Mouse (Mus musculus): ENCODE measurements around the gene Dok5.

Gene Dok5

GRCm38 (mm10) chr2:170738446-170738845, 6.8 kb downstream of the Dok5 start:
- DNase-seq (ENCODE audit: low spot score in 2 of 2), result peak in 1 of 2 experiments; percentile 36

DNA sequence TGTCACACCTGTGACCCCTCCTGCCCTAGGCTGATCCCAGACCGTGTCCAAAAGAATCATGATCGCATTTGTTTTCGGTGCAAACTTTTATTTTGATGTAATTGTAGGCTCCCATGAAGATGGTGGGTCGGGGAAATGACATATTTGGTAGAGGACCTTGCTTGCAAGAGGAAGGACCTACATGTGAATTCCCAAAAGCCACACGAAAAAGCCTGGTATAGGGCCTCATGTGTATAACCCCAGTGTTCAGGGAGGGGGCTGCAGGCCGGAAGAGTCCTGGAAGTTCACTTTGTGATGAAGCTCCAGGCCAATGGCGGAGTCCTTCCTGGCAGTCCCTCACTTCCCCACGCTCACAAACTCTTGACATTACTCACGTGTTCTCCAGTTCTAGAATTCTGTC, 7.3 kb downstream of the Dok5 start:
- no peak for DNase-seq (ENCODE audit: low spot score in 2 of 2)

- no peak for DNase-seq (ENCODE audit: low spot score in 2 of 2)
Observed at GRCm38 (mm10) chr2:170739713-170740365, 8.2 kb downstream of the Dok5 start.

GRCm38 (mm10) chr2:170743521-170743920, 11.9 kb downstream of the Dok5 start:
- DNase-seq (ENCODE audit: low spot score in 2 of 2), result no peak

- DNase-seq (ENCODE audit: low spot score in 2 of 2), result no peak
Observed at GRCm38 (mm10) chr2:170748901-170749300, 17.3 kb downstream of the Dok5 start.

GRCm38 (mm10) chr2:170752191-170752850, 20.7 kb downstream of the Dok5 start:
- no peak for DNase-seq (ENCODE audit: low spot score in 2 of 2)

- no peak for DNase-seq (ENCODE audit: low spot score in 2 of 2)
Observed at GRCm38 (mm10) chr2:170755817-170756216, 24.2 kb downstream of the Dok5 start.

DNA sequence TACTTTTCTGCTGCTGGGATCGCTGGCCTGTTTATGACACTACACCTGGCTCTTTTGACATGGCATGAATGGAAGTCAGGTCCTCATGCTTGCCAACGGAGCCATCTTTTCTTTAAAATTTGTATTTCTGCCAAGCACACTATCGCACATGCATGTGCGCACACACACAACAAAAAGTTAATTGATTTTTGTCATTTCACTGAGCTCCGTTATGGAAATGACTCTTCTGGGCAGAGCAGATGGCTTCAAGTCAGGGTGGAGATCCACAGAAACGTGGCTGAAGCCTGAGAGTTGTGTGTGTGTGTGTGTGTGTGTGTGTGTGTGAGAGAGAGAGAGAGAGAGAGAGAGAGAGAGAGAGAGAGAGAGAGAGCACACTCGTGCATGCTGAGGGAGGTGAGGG, 25.1 kb downstream of the Dok5 start:
- no peak for DNase-seq (ENCODE audit: low spot score in 2 of 2)

DNA sequence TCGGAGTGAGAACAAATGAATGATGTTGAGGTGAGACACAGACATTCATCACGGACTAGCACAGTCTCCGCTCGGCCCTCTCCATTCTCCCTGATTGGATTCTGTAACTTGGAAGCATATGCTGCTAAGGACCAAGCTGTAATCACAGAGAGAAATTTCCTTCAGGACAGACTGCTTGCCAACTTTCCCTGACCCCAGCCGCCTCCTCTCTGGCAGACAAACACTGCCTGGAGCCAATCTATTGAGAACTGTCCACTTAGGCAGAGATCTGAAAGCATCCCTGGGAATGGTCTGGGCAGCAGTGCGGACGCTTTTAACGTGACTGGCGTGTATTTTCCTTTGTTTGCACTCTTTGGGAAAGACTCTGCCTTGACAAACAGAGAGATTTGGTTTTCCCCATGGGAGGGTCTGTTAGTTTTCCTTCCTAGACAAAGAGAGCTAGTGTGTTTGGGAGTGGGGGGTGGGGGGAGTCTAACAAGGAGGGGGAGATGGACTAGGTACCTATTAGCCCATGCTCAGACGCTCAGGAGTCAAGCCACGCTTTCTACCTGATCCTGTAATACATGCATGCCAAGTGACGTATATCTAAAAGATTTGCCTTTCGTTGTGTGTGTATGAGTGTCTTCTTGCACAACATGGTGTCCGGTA, 25.7 kb downstream of the Dok5 start:
- no peak for DNase-seq (ENCODE audit: low spot score in 2 of 2)

GRCm38 (mm10) chr2:170758201-170758600, 26.6 kb downstream of the Dok5 start:
- no peak for DNase-seq (ENCODE audit: low spot score in 2 of 2)

DNA sequence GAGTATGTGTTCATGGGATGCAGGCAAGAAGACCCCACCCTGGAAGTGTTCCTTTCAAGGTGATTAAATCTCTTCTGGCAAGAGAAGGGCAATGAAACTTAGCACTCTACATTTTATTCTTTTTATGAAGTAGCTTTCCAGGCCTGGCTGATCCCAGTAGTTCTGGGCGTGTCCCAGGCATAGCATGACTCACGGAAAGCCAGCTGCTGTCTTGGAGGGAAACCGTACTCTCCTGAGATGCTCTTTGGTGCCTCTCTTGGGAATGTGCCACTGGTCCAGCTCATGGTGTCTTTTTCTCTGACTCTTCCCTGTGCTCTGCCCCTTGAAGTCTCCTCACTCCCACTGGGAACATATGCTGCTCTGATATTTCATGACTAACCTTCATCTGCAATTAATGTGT, 33.1 kb downstream of the Dok5 start:
- no peak for DNase-seq (ENCODE audit: low spot score in 2 of 2)

- DNase-seq (ENCODE audit: low spot score in 2 of 2), result peak in 1 of 2 experiments; percentile 25
Observed at GRCm38 (mm10) chr2:170767243-170767642, 35.6 kb downstream of the Dok5 start.

- no peak for DNase-seq (ENCODE audit: low spot score in 2 of 2)
Observed at GRCm38 (mm10) chr2:170768699-170769098, 37.1 kb downstream of the Dok5 start.

DNA sequence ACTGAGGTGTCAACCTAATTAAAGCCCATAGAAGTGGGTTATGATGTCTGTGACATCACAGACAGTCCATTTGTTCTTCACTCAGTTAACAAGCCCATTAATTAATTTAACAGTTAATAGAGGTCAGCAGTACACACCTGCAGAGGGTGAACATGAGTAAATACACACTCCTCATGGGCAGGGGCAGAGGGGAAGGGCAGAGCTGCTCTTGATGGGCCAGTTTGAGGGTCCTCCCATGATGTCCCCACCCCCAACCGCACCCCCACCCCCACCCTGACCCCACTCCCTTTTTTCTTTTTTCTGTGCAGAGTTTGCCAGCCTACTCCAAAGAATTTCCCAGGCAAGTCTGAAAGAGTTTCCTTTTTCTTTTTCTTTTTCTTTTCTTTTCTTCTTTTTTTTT, 39.9 kb downstream of the Dok5 start:
- no peak for DNase-seq (ENCODE audit: low spot score in 2 of 2)

DNA sequence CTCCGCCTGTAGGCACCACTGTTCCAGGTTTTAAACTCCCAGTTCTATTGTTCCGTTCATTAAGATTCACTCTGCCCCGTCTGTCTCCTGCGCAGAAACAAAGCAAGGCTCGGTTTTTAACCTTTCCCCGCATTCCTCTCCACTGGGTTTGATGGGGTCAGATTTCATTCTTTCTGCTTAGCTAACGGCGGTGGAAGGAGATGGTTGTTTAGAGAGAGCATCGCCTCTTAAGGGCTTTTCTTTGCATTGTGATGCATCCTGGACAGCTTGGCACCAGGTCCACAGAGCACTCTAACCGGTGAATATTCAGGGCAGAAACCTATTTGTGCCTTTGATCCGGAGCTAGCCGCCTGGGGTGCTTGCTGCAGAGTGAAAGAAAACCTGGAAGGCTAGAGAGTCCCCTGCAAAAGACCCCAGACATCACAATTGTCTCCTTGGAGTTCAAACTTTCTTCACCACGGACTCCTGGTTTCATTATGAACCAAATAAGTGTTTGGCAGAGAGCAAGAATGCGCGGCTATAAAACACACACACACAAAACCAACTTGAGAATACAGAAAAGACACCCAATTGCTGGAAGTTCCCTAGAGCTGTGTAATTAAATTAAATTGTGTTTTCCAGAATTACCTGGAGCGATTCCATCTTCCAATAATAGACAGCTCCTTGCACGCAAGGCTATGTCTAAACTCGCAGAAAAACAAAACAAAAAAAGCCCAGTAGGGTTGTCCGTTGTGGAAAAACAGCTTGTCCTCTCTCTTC, 40.7 kb downstream of the Dok5 start:
- no peak for DNase-seq (ENCODE audit: low spot score in 2 of 2)

GRCm38 (mm10) chr2:170772885-170773270, 41.3 kb downstream of the Dok5 start:
- DNase-seq (ENCODE audit: low spot score in 2 of 2), result no peak

DNA sequence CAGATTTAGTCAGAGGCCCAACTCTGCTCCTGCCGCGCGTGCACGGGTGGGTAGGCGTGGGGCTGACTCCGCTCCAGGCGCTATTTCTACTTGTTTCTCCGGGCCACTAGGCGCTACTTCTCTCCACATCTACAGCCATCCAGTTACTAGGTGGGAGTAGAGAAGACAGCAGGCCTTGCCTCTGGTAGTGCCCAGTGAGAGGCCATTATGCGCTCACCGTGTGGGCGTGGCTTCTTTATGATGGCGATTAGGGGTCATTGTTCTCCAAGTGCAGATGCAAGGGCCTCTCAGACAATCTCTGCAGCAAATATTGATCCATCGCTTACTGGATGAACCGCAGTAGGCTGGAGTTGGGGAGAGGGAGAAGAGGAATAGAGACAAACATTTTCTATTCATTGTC, 44.0 kb downstream of the Dok5 start:
- DNase-seq (ENCODE audit: low spot score in 2 of 2), result no peak

GRCm38 (mm10) chr2:170776107-170776506, 44.5 kb downstream of the Dok5 start:
- no peak for DNase-seq (ENCODE audit: low spot score in 2 of 2)

GRCm38 (mm10) chr2:170777572-170777971, 46.0 kb downstream of the Dok5 start:
- DNase-seq (ENCODE audit: low spot score in 2 of 2), result no peak

- DNase-seq (ENCODE audit: low spot score in 2 of 2), result no peak
Observed at GRCm38 (mm10) chr2:170780010-170780750, 48.6 kb downstream of the Dok5 start.

DNA sequence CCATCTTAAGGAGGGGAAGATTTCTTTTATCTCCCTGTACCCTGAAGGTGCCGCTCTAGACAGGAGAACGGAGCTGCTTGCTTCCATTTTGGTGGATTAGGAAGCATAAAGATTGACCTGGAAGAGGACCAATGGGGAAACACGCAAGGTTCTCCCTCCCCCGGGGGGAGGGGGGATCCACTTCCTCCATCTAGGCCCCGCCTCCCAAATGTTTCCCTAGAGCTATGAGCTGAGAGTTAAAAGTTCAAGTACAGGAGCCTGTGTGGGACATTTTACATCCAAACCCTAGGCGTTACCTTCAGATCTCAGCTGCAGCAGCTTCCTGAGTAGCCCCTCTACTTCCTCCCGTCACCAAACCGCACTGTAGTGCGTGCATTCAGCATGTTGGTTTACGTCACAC, 56.5 kb downstream of the Dok5 start:
- no peak for DNase-seq (ENCODE audit: low spot score in 2 of 2)

Measured in frontal cortex, postnatal 25 days (tissue).